Mouse (Mus musculus) C2C12 (cell line): Measurements from ENCODE around the gene Acer3. TPM values are rescaled to one million over a fixed set of nuclear protein-coding genes. Genes with fewer than 3 reads are reported as not detected.

Experiments
- H3K27me3 ChIP-seq: one replicate; pipeline ENCODE4 v1.6.1; 2011; ENCODE audit not compliant: control insufficient read depth, insufficient read depth, insufficient read length
- H3K36me3 ChIP-seq: one replicate; pipeline ENCODE4 v1.6.1; 2011; ENCODE audit not compliant: control insufficient read depth, insufficient read depth
- H3K4me3 ChIP-seq: one replicate; pipeline ENCODE4 v1.5.1; 2011; ENCODE audit warnings: mild to moderate bottlenecking, control low read depth; ENCODE audit not compliant: poor library complexity, insufficient read depth, severe bottlenecking
- H3K79me2 ChIP-seq: one replicate; pipeline ENCODE4 v1.6.1; 2011; ENCODE audit not compliant: control insufficient read depth, insufficient read depth
- H3K79me3 ChIP-seq: one replicate; pipeline ENCODE4 v1.6.1; 2011; ENCODE audit warnings: low read depth, control low read depth
- H3ac ChIP-seq: one replicate; pipeline ENCODE3; 2011; ENCODE audit warnings: low read depth; ENCODE audit not compliant: control insufficient read depth, insufficient read length
- CEBPB ChIP-seq: IDR thresholded peaks from one replicate; pipeline ENCODE4 v1.6.1; 2011; ENCODE audit warnings: low read depth, mild to moderate bottlenecking, control low read depth, moderate library complexity
- CTCF ChIP-seq: IDR thresholded peaks from one replicate; pipeline ENCODE4 v1.5.1; 2011; ENCODE audit not compliant: control insufficient read depth, insufficient read depth, insufficient read length
- FOSL1 ChIP-seq: IDR thresholded peaks from one replicate; pipeline ENCODE4 v1.8.0; 2011; ENCODE audit warnings: mild to moderate bottlenecking, low read length; ENCODE audit not compliant: poor library complexity, insufficient read depth, severe bottlenecking
- MAX ChIP-seq: IDR thresholded peaks from one replicate; pipeline ENCODE4 v1.6.1; 2011; ENCODE audit warnings: mild to moderate bottlenecking, control low read depth
- MYOD1 ChIP-seq: IDR thresholded peaks from one replicate; pipeline ENCODE4 v1.6.1; 2011; ENCODE audit warnings: low read depth; ENCODE audit not compliant: control insufficient read depth, insufficient read length
- MYOG ChIP-seq: IDR thresholded peaks from one replicate; pipeline ENCODE4 v1.6.1; 2011; ENCODE audit not compliant: control insufficient read depth, insufficient read length; ENCODE audit errors: extremely low read depth
- USF1 ChIP-seq: IDR thresholded peaks from one replicate; pipeline ENCODE4 v1.6.1; 2011; ENCODE audit warnings: low read depth, mild to moderate bottlenecking, control low read depth, moderate library complexity
- polyA plus RNA-seq: library from polyadenylated mRNA; unstranded; fragments of >200 nt; fragmentation: generic; extraction: Trizol; gene quantifications from one replicate; pipeline ENCODE4 v1.2.1, GENCODE M21; 2012; ENCODE audit warnings: missing spikeins

The Acer3 gene
- polyA plus RNA-seq, 1 experiment, result 7.6 TPM

DNA sequence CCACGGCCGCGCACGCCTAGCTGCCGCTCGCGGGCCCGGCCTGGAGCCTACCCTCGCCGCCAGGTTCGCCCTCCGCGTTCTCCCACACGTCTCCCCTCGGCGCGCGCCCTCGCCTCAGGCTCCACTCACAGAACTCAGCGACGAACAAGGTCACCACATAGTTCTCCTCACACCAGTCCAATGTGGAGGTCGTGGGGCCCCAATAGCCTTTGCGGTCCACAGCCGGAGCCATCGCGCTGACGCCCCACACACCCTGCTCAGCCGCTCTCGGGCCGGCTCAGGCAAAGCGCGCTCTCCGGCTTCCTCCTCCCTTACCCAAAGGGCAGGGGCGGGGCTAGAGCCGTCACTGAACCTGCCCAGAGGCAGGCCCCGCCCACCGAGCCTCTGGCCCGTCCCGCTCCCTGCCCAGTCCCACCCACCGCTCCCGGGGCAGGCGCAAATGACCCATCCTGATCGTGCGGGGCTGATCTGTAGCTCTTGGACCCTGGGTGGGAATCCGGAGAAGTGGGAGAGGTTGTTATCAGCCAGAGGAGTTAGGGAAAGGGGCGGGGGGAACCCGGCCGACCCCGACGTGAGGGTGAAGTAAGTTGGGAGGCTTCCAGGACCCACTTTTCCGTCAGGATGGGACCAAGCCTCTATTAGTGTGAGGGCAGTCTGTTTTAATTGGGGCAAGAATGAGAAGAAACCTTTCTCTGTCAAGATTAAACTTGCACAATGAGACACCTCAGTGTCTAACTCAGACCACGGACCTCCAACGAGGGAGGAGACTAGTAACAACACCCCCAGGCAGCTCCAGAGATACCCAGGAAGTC lies 11.6 kb downstream of the Acer3 start:
- no peak for TF ChIP-seq USF1
- TF ChIP-seq MYOD1, result no peak
- no peak for TF ChIP-seq CTCF
- TF ChIP-seq MAX, result no peak
- TF ChIP-seq MYOG, result no peak
- TF ChIP-seq FOSL1, result no peak
- no peak for TF ChIP-seq CEBPB
- peak overlapping the region; percentile 39 for H3K4me3 ChIP-seq
- no peaks in the 10 kb centered on the region for H3K79me2 ChIP-seq
- no peaks in the 10 kb centered on the region for H3K27me3 ChIP-seq
- no peaks in the 10 kb centered on the region for H3K79me3 ChIP-seq
- peak overlapping the region; percentile 76 for H3ac ChIP-seq
- H3K36me3 ChIP-seq, result no peaks in the 10 kb centered on the region

- H3K27me3 ChIP-seq, result no peaks in the 10 kb centered on the region
- peak overlapping the region; percentile 39 for H3K4me3 ChIP-seq
- no peaks in the 10 kb centered on the region for H3K36me3 ChIP-seq
- no peak for TF ChIP-seq FOSL1
- no peak for TF ChIP-seq MYOD1
- TF ChIP-seq MAX, result no peak
- TF ChIP-seq MYOG, result no peak
- no peak for TF ChIP-seq CEBPB
- TF ChIP-seq USF1, result no peak
- no peak for TF ChIP-seq CTCF
- H3ac ChIP-seq, result peak overlapping the region; percentile 76
- no peaks in the 10 kb centered on the region for H3K79me3 ChIP-seq
- H3K79me2 ChIP-seq, result no peaks in the 10 kb centered on the region
Observed at GRCm38 (mm10) chr7:98308607-98309218, 12.3 kb downstream of the Acer3 start.

DNA sequence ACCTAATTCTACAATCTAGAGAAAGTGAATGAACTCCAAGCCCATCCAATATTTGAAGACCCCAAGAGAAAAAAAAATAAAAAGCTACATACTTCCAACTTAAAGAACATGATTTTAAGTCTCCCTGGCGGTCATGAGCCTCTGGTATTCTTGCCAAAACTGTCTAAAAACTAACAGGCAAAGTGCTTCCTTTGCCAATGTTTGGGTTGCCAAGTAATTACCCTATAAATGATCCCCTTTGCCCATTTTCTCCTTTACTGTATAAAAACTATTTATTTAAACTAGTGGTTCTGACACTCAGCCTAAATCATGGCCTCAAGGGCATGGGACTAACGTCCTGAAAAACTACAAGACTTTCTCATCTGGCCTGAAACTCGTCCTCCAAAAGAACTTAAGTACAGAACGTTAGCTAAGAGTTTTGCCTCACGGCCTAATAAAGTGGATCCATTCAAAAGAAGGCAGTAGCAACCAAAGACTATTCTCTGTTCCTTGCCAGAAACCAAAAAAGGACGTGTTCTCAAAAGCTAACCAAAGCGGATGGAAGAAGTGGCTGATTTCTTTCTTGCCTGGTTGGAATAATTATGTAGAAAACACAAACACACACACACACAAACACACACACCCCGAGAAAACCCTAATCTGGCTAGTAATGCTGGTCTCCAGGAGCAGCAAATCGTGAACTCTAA lies 12.9 kb downstream of the Acer3 start:
- H3K79me3 ChIP-seq, result no peaks in the 10 kb centered on the region
- no peak for TF ChIP-seq MYOD1
- TF ChIP-seq CEBPB, result no peak
- no peak for TF ChIP-seq FOSL1
- TF ChIP-seq CTCF, result no peak
- TF ChIP-seq USF1, result no peak
- no peak for TF ChIP-seq MAX
- no peak for TF ChIP-seq MYOG
- no peak overlapping the region for H3ac ChIP-seq
- H3K36me3 ChIP-seq, result no peaks in the 10 kb centered on the region
- no peaks in the 10 kb centered on the region for H3K79me2 ChIP-seq
- H3K27me3 ChIP-seq, result no peaks in the 10 kb centered on the region
- no peak overlapping the region for H3K4me3 ChIP-seq

DNA sequence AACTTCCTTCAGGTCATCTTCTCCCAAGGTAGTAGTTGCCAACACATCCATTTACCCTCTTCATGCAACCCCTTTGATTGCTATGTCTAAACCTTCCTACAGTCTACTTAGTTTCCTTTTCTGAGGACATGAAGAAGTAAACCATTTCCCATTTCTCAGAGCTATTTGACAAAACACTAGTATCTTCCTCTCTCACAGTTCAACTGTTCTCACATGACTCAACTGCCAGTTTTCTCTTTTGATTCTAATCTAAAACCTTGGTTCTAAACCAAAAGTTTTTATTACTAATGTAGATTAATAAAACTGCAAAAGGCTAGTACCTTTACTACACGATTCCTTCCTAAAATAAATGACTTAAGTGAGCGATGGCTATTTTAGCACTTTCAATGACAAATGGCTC lies 13.6 kb downstream of the Acer3 start:
- H3K79me3 ChIP-seq, result no peaks in the 10 kb centered on the region
- H3K4me3 ChIP-seq, result no peak overlapping the region
- H3K36me3 ChIP-seq, result no peaks in the 10 kb centered on the region
- H3K27me3 ChIP-seq, result no peaks in the 10 kb centered on the region
- no peaks in the 10 kb centered on the region for H3K79me2 ChIP-seq
- H3ac ChIP-seq, result no peak overlapping the region
- no peak for TF ChIP-seq USF1
- no peak for TF ChIP-seq MYOG

- H3K27me3 ChIP-seq, result no peaks in the 10 kb centered on the region
- H3K79me2 ChIP-seq, result no peaks in the 10 kb centered on the region
- no peak overlapping the region for H3K4me3 ChIP-seq
- no peak overlapping the region for H3ac ChIP-seq
- H3K36me3 ChIP-seq, result no peaks in the 10 kb centered on the region
- TF ChIP-seq USF1 (no peak), CEBPB (no peak), MYOG (no peak), FOSL1 (no peak)
- H3K79me3 ChIP-seq, result no peaks in the 10 kb centered on the region
Observed at GRCm38 (mm10) chr7:98292901-98293300, 28.1 kb downstream of the Acer3 start.
